Mouse (Mus musculus) adrenal gland, postnatal 36 days (tissue): ENCODE measurements around the gene Elf3. TPM values are rescaled to one million over a fixed set of nuclear protein-coding genes. Genes with fewer than 3 reads are reported as not detected.
"Not testable (repeated sequence)": the region's sequence is repeated elsewhere in the genome, so short reads cannot be mapped to it uniquely, and the experiment has no call there.

Experiments used
- DNase-seq, 2 experiments: peaks; one replicate each; pipeline ENCODE4 v3.0.0; 2021; ENCODE audit warnings: mixed read lengths in 1 of 2
- long read RNA-seq, 2 experiments: library from polyadenylated mRNA; stranded (forward); transcript quantifications; one replicate each; pipeline ENCODE4 v2.0.0; 2021; ENCODE audit warnings: borderline sequencing depth in 2 of 2
- total RNA-seq, 2 experiments: library from RNA; stranded (reverse); gene quantifications; 2 replicates each; pipeline ENCODE4 v1.2.3; 2021

The Elf3 gene
- not detected for total RNA-seq
- long read RNA-seq, experiment 1 = 0 reads
- long read RNA-seq, experiment 2, partial matches to known transcripts = 1 of 1 reads
- long read RNA-seq, experiment 2, other reads (novel, unspliced or antisense) = 0 of 1 reads

DNA sequence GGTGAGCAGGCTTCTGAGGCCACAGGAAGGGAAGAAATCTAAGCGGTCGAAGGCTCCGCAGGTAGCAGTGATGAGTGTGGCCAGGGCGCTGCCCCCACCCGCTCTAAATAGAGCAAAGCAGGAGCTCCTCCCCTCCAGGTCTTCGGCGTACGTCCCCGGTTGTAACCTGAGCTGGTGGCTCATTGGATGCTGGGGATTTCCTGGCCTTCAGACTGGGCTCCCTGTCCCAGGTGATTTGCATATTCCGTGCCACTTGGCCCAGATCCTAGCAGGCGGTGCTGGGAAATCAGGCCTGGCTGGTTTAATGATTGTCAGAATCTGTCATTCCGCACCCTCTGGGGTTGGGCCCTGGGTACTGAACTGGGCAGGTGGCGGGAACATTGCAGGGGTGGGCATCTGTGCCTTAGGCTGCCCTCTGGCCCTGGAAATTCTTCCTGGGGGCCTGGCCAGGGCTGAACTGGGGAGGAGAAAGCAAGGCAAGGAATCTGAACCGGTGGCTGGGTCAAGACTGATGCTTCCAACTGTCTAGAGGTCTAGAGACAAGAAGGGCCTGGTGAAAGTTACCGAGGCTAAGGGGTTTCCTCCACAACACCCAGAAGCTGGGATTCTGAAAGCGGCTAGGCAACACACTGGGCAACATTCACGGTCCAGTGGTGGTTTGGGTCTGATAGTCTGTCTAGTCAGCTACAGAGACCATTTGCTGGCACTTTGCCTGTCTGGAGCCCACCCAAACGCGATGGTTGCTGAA is at the start of gene Elf3:
Elf3 (minus strand) TSS at position 189 of the 748 bp plus-strand sequence.
- DNase-seq = peak; percentile 16 to 55

DNA sequence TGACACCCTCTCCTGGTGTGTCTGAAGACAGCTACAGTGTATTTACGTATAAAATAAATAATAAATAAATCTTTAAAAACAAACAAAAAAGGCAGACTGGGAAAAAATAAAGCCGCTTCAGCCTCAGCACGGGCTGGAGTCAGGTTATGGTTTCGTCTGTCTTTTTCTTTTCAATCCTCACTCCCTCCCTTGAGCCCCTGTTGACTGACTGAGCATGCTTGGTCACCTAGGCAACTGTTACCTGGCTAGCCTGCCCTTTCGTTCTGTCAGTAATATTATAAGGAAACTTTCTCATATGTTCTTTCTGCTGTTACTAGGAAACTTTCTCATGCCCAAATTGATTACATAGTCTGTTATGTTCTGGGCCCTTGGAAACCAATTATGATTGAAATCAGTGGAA is 32.5 kb upstream of the Elf3 start:
- DNase-seq = no peak

DNA sequence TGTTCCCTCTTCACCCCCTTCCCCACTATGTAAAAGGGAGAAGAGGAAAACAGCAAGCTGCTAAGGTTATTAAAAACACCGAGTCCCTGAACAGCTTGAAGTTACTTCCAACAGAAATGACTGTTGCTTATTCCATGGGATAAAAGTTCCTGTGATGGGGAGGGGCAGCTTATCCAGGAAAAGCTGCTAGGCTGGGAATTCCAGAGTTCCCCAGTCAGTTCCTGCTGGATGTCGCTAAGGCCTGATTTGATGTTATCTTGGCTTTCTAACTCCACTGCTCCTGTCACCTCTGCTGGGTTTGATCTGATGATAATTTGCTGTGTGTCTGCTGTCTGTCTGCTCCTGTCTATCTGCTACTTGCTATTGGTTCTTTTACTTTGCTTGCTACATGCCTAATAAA is 27.9 kb upstream of the Elf3 start:
- DNase-seq = no peak

DNA sequence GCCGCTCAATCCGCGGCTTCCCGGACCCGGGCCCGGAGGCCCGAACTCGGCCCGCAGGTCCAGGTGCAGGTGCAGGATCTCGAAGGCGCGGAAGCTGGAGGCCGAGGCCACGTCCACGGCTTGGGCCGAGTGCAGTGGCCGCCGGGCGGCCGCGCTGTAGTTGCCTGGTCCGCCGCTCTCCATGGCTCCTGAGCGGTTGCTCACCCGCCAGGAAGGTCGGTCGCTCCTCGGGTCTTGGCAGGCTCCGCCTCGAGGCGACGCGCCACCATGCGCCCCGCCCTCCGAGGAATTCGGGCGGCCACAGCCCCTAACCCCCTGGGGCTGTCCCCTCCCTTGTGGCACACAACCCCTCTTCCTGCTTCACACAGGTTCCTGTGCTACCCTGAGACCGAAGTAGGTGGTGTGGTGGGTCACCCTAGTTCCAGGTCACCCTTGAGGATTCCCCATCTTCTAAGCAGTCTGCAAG is 25.5 kb upstream of the Elf3 start, which contains the start of gene Rnpep:
Rnpep (minus strand) TSS at position 259 of the 466 bp plus-strand sequence.
- peak; percentile 83 to 85 for DNase-seq

DNA sequence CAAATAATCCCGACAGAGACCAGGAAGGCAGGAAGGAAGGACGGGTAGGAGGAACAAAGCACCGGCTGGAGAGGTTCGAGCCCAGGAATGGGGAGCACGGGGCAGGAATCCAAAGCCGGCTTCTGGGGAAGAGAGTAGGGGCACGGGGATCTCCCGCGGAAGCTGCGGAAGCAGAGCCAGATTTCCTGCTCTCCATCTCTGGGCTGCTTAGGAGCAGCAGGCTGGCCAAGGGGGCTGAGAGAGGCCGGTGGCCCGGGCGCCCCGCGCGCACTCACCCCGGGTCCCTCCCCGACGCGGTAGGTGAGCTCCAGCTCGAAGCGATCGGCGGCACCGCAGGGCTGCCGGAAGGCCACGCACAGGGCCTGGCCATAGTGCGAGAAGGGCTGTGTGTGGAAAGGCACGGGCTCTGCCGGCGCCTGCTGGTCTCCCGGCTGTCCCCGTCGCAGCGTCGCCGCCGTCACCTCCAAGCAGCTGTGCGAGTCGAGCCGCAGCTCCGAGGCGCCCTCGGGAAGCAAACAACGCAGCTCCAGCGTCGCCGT is 25.0 kb upstream of the Elf3 start:
- peak; percentile 29 to 67 for DNase-seq

DNA sequence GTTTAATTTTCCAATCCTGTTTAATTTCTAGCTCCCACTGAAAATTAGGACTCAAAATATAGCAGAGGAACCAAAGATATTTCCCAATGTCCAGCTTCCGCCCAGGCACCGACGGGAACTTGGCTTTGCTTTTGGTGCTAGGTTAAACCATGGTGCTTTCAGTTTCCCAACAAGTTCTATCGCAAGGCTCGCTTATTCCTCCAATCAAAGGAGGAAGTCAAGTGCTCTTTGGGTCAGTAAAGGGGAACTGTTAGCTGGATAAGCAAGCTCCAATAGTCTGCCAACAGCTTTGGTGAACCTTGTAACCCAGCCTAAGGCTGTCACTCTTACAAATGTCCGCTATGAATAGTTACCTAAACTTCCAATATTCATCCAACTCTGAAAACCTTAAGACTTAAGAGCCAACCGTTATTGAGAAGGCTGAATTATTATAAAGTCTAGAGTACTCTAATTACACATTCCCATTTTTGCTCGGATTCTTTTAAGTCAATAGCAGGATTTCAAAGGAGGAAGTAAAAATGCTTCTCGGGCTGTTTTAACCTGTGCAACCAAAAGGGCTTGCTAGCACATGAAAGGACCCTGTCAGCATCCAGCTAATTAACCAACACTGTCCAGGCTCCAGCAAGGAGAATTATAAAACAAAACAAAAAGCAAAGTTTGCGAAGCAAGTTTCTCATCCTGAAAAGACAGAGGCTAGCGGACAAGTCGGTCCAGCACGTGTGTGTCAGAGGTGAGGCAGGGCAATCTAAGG is 24.3 kb upstream of the Elf3 start:
- DNase-seq = peak in 1 of 2 experiments; percentile 55

DNA sequence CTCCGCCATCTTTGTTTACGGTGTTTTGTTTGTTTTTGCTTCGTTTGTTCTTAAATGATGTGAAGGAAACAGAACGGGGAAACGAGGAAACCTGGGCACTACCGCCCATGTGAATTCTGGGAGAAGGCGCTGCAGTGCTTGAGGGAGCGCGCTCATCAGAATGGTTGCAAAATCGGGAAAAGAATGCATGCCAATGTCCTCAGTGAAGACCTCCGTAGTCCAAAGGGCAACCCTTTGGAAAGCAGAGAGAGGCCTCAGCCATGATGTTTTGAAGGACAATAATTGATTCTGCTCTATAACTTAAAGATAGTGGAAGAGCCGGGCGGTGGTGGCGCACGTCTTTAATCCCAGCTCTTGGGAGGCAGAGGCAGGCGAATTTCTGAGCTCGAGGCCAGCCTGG is 23.5 kb upstream of the Elf3 start:
- DNase-seq = no peak

DNA sequence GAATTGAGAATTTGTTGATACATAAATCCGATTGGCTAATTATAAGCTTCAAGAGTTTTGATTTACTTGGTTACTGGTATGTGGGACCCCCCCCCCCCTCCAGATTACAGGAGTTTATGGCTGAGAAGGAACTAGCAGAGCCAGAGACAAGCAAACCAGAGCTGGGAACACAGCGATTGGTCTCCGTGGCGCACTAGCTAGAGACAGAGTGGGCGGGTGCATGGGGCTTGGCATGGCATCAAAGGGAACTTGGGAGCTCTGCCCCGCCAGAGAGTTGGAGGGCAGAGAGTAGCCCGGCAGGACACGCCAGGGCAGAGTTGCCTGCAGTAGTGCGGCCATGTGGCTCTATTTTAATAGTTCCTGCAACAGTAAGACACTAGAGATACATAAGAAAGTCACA is 22.3 kb upstream of the Elf3 start:
- peak; percentile 92 to 93 for DNase-seq

DNA sequence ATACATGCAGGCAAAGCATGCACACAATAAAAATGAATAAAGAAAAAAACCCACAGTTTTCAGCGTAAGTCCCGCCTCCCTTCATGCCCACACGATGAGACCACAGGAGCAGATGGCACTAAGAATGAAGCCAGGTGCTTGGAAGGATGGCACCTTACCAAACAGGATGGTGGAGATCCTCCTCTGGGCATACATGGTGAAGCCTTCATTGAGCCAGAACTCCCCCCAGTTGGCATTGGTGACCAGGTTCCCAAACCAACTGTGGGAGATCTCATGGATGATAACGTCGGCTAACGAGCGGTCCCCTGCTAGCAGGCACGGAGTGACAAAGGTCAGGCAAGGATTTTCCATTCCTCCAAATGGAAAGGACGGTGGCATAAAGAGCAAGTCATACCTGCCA is 13.0 kb upstream of the Elf3 start:
- no peak for DNase-seq

DNA sequence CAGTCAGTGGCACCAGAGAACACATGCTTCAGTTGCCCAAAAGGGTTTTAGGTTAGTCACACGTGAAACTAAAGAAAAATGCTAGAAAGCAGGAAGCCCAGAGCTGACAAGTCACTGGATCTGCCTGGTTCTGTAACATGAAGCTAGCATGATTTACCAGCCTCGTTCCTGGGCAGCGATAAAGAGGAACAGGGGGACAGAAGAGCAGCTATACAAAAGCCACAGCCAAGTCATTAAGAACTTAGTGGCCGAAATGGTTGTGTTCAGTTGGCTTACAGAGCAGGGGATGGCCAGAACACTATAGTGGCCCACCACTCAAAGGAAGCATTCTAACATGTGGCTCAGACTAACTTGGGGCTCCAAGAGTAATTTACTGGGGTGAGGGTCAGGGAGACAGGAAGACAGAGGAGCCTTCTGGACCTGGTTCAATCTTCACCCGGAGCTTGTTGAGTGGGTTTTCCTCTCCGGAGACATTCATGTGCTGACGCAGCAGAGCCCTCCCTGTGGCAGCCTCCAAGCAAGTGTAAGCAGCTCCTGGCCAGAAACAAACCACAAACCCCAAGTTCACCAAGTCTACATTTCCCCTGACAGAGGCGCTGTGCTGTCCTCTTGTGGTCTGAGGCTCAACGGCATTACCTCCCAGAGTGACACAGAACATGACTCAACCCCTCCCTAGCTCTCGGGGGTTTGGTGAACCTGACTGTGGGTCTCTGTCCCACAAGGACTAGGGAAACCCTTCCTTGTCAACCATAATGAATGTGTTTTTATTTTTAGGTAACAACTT is 9.5 kb upstream of the Elf3 start:
- DNase-seq = peak in 1 of 2 experiments; percentile 22

DNA sequence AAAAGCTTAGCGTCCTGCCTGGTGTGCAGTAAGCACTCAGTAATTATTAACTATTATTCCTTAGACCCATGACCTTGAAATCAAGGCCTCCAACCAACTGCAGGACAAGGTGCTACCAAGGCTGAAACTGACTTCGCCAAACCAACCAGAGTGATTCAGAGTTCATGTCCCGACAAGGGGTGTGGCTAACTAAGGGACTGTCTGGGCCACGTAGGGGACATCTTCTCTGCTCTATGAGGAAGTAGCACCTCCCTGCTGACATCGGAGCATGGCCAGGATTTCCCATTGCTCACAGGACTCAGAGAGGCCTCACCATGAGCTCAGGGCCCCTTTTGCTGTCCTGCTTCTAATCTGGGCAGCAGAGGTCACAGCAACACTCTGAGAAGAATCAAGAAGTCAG is 7.5 kb upstream of the Elf3 start:
- peak; percentile 45 to 55 for DNase-seq

DNA sequence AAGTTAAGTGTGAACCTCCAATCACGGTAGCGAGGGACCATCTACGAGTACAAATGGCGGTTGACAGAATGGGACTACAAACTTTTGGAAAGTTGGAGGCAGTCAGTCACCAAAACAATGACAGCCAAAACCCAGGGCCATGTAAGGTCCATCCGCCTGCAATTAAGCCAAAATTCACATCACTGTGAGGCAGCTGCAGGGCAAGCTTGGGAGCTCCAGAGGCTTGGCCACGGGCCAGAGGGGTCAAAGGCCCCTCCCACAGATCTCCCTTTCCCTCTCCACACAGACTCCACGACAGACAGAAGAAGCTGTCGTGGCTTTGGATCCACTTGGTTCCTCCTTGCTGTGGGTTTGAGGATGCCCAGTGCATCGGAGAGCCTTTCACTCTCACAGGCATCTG is 4.9 kb upstream of the Elf3 start:
- DNase-seq = no peak

DNA sequence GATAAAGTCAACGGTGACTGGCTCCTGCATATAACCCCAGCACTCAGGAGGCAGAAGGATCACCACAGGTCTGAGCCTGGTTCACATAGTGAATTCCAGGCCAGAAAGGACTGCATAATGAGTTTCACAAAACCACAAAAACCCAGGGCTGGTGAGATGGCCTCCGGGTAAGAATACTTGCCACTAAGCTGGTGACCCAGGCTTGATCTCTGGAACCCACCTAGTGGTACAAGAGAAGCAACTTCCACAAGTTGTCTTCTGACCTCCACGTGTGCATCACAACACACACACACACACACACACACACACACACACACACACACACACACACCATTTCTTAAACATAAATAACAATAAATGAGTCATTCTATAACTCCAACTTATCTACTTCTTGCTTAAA is 4.0 kb upstream of the Elf3 start:
- no peak for DNase-seq

DNA sequence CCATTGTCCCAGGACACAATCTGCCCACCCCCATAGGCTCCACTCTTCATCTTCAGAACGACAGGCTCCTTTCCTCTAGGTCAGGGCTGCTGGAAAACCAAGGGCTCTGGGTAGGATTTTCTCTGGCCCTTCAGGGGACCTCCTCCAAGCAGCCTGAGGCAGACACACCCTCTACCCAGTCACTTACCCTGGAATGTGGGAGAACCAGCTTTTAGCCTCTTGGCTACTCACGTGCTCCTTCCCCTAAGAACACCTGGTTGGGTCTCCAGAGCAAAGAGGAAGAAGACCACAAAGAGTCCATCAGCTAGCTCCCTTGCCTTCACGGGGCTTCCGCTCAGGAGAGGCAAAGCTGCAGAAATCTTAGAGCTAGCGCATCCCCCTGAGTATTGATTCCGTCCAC is 2.6 kb upstream of the Elf3 start:
- DNase-seq = no peak

DNA sequence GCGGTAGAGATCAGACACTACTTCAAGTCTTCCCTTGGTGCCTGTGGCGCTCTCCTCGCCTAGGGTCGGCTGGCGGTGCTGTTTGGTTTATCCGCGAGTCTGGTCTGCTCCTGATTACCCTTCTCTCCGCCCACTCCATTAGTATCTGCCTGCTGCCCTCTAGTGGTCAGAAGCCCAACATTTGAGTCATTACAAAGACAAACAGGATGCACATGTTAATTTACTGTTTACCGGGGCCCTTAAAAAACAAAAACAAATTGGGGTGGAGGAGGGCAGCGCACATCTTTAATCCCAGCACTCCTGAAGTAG is 714 bp upstream of the Elf3 start:
- DNase-seq = peak; percentile 76 to 84

DNA sequence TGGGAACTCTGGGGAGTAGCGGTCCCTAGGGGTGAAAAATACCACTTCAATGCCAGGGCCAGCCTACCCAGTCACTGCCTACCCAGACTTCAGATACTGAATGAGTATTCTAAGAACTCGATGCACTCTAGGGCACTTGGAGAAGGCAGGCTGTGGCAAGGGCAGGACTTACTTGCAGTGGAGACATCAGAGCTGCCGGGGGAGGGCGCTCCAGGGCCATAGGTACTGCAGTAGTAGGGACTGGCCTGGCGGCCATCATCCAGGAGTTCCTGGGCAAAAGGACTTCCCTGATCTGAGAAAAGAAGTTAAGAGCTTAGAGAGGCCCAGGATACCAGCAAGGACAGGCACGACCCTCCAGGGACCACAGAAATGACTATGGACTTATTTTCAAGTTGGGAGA is 2.1 kb downstream of the Elf3 start:
- peak in 1 of 2 experiments; percentile 44 for DNase-seq

DNA sequence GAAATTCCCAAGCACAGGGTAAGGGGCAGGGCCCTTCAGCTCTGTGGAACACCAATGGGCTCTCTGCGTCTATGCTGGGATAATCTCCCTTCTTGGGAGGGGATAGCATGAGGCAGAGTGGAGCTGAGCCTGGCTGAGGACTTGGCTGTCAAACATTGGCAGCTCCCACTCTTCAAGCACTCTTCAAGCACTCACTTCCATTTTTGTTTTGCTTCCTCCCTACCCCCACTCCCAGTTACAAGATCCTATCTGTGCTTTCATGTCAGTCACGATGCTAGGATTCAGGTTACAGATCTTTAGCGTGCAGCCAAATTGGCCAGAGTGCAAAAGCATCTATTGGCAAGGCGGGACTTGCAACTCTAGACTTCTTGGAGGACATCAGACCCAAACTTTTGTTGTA is 5.5 kb downstream of the Elf3 start:
- no peak for DNase-seq

DNA sequence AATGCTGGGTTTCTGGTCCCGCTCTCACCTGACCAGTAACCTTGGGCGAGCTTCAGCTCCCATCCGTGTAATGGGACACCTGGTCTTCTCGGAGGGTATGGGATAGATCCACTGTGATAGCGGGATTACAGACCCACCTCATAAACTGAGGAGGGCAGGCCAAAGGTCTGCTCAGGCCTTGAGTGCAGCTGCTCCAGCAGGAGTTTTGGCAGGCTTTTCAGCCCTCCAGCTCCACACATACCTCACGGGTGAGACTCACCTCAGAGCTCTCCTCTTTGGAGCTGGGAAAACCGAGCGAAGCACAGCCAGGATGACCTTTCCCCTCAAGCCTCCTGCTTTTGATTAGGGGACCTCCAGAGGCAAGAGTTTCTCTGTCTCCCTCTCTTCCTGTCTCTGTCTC is 7.0 kb downstream of the Elf3 start:
- DNase-seq = no peak

DNA sequence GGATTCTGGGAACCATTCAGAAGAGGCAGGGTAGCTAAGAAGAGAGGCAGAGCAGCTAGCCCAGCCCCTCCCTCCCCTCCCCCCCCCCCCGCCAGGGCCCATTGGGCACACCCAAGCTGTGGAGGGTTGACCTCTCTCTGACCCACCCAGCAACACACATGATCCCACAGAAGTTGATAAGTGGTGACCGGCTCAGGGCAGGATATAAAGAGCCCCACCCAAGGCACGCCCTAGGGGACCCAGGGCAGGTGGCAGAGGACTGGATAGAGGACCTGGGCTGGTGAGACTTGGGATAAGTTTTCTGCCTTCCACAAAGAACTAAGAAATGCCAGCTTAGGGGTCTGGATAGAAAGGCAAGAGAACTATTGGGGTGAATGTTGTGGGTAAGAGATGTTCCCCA is 7.7 kb downstream of the Elf3 start:
- DNase-seq = no peak

DNA sequence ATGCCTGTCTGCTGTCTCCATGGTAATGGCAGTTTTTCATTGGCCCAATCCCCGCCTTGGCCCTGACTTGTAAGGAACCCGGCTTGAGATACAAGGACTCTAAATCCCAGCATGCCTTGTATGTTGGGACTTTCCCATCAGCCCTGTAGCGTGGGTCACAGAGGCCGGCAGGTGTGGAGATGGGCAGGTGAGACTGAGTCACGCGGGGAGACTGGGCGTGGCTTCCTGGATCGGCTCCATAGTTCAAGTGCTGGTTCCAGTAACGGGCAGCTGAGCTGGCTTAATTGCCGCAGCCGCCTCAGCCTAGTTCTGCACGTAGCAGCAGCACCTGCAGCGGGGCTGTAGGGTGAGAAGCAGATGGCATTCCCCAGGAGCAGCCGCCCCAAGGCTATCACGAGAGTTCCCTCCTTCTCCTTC is 9.9 kb downstream of the Elf3 start:
- peak; percentile 3 to 20 for DNase-seq

DNA sequence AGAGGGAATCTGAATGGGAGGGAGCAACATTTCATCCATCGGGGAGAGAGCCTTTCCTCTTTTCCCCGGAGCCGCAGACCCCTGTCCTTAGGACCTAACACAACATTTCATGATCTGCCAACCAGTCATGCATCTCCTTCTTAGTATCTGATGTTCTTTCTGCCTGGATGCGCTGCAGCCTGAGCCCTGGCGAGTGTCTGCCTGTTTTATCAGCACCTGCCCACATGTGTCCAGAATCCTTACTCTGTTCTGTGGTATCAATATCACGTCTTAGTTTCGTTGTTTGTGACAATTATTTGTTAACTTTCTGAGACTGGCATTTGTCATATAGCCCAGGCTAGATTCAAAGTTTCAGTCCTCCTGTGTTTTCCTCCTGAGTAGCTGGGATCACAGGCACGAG is 14.4 kb downstream of the Elf3 start:
- DNase-seq = no peak

DNA sequence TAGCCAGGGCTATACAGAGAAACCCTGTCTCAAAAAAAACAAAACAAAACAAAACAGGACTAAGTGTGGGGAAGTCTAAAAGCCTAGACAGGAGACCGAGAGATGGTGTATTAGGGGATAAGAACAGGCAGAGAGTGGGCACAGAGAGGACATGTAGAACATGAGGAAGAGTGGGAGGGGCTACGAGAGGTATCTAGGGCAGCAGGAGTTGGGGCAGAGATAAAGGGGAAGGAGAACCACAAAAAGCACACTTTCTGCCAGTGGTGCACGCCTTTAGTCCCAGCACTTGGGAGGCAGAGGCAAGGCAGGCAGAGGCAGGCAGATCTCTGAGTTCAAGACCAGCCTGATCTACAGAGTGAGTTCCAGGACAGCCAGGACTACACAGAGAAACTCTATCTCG is 18.2 kb downstream of the Elf3 start:
- not testable (repeated sequence) for DNase-seq
